Mouse (Mus musculus) neural tube, postnatal 0 days (tissue): ENCODE results near the gene Gga3. TPM values are rescaled to one million over a fixed set of nuclear protein-coding genes. Genes with fewer than 3 reads are reported as not detected.

ENCODE experiments used
- polyA plus RNA-seq: library from polyadenylated mRNA; unstranded; fragments of >200 nt; fragmentation: Nextera tagmentation; extraction: Ambion mirVana; gene quantifications from 2 replicates; pipeline ENCODE4 v1.2.1, GENCODE M21; 2015

The Gga3 gene
- polyA plus RNA-seq: 22.2 and 26.4 TPM in 2 replicates

DNA sequence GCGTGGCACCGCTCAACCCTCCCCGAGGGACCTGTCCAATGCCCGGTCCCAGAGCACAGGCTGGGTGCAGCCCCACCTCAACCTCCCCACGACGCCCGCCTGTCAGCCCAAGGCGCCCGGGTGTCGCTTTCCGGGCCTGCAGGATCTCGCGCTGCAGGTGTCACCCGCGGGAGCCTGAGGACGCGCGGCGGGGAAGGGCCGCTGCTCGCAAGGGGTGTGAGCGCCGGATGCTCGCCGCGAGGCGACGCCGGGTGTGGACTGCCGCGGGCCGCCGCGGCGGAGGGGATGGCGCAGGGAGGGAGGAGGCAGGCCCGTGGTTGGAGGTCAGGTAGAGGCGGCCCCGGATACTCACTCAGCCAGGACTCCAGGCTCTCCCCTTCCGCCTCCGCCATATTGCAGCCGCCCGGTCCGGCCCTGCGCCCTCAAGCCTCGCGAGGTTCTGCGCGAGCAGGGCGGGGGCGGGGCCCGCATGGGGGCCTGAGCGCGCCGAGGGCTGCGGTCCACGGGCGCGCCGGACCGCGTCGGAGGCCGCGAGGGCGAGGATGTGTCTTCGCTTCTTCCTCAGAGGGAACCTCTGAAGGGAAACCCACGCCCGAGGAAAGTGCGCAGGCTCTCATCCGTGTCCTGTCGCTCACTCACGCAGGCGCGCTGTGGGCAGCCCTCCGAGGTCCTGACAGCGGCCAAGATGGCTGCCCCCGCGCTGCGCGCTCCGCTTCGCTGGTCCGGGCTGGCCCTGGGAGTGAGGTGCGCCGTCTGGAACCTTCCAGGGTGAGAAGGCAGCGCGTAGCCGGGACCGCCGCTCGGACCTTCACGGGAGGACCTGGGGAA, at the start of gene Gga3, which contains the start of gene Mrps7:
TSS of gene Gga3 (minus strand) at position 576 of the 828 bp plus-strand sequence.
TSS of gene Mrps7 (plus strand) at position 450 of the 828 bp plus-strand sequence.

DNA sequence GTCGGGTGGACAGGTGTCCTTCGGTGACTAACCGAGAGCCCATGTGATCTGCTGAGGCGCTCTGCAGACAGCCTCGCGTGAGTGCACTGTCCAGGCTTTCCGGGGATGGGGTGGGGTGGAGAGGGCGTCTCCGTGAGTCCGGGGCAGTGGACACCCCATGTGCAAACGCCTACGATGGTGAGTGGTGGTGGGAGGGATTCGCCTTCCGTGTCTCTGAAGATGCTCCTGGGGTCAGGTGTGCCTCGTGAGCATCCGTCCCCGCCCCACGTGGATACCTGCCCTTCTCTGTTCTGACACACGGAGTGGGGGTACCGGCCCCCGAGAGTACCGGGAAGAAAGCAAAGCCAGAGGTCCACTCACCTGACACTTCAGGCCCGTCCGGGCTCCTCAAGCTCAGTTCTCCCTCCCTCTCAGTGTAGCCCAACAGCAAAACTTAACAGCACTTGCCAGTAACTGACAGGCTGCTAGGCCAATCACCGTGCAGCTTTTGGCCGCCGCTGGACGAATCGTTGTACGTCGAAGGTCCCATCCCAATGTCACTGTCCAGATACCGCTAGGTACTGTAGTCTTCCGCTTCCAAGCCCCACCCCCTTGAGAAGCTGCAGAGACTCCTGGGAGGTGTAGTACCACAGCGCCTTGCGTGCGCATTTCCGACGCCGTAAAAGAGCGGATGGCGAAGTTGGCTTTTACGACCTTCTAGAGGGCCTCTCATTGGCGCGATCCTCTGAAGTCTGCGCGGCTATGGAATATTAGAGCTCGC, 24.0 kb upstream of the Gga3 start, which contains the start of gene Slc25a19:
TSS of gene Slc25a19 (minus strand) at position 591 of the 760 bp plus-strand sequence.

DNA sequence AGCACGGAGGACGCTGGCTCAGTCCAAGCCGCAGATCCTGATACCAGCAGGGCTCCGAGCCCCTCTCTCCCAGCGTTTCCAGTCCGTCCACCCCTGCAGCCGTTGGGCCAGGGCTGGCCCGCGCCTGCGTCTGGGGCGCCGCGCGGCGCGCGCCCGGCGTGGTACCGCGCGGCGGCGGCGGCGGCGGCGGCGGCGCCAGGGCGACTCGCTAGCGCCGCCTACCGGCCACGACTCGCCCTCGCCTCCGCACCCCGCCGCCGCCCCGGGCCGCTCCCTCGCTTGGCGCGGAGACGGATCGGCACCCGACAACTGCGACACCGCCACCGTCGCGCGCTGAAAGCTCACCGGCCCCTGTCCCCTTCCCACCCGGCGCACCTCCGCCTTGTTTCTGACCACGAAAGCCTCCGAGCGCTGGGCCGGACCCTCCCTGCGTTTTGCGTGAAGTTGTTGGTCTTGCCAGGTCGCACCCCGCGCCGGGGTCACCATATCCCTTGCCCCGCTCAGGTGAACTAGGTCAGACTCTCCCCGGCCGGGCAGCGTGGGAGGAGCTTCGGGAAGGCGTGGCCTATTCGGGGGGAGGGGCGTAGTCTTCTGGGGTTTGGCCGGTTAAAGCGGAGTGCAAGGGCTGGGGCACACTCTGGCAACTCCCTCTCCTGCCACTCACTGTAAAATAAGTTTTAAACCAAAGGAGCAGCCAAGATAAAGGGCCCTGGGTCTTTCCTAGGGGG, 8.7 kb upstream of the Gga3 start, which contains the start of gene Mif4gd:
TSS of gene Mif4gd (minus strand) at position 560 of the 728 bp plus-strand sequence.

DNA sequence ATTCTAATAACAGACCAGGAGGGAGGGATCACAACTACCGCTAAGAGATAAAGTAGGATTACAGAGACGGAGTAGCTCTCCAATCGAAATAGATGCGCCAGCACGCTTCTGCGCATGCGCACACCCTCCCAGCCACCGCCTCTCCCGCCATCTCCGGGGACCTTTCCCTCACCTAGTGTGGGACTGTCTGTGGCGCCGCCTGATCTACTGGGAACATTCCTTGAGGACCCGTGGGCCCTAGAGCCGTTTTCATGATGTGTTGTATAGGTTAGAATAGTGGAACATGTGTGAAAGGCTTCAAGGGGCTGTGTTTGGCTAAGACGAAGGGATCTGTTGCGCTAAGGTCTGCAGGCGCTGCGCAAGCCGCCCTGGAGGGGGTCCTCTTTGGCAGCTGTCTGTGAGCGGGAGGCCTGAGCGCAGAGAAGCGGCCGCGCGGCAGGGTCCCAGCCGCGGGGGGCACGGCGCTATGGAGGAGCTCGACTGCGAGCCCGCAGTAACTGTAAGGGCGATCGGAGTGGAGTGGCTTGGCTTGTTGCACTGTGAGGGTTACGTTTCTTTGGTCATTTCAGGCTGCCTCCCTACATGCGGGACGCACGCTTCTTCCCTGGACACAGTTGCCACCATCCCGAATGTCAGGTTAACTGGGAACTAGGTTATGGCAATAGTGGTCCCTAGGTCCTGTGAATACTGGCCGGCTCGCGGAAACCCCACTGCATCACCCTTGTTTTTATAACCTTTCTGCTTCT, 39.6 kb downstream of the Gga3 start, which contains the start of gene Nup85:
TSS of gene Nup85 (plus strand) at position 371 of the 746 bp plus-strand sequence.

DNA sequence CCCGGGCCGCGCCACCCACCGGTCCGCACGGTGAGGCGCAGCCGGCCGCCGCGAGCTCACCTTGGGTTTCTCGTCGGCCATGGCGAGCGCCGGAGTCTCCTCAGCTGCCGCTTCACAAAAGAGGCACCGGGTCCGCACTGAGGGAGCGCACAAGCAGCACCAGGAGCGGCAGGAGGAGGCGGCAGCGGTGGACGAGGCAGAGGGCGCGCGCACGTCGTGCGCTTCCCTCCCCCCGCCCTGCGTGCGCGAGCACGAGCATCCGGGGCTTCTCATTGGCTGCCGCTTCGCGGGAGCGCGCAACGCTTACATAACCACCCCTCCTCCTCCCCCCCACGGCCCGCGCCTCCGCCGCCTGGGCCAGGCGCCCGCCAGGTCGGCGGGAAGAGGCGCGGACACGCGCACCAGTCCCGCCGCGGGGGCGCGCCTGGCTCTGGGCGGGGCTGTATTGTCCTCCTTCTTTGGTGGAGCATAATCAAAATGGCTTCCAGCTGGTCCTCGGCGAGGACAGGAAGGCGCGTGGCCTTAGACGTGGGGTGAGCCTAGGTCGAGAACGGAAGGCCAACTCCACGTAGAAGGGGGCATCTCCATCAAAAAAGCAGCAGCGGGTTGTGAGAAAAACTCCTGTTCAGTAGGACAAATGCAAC, 67.7 kb downstream of the Gga3 start, which contains the start of gene Sumo2:
TSS of gene Sumo2 (minus strand) at position 239 of the 644 bp plus-strand sequence.

Other genes starting within 250 kb of the Gga3 start
- gene Hid1, start 236.3 kb downstream of the Gga3 start, polyA plus RNA-seq: 60.9 and 66.1 TPM in 2 replicates
- 20.6 and 24.5 TPM in 2 replicates for gene Cdr2l, start 222.1 kb downstream of the Gga3 start, polyA plus RNA-seq
- 190 and 194 TPM in 2 replicates for gene Mrpl58, start 200.3 kb downstream of the Gga3 start, polyA plus RNA-seq
- gene Atp5h, start 184.1 kb downstream of the Gga3 start, polyA plus RNA-seq: 1,130 and 1,223 TPM in 2 replicates
- 28.8 and 29.5 TPM in 2 replicates for gene Kctd2, start 183.9 kb downstream of the Gga3 start, polyA plus RNA-seq
- 0.23 and 0.27 TPM in 2 replicates for gene Trim80, start 163.5 kb downstream of the Gga3 start, polyA plus RNA-seq
- 0.27 and 0.37 TPM in 2 replicates for gene Slc16a5, start 141.6 kb downstream of the Gga3 start, polyA plus RNA-seq
- 13.8 and 16.8 TPM in 2 replicates for gene Armc7, start 128.4 kb downstream of the Gga3 start, polyA plus RNA-seq
- gene Nt5c, start 112.2 kb downstream of the Gga3 start, polyA plus RNA-seq: 147 and 152 TPM in 2 replicates
- gene Jpt1, start 89.7 kb downstream of the Gga3 start, polyA plus RNA-seq: 695 and 744 TPM in 2 replicates
- gene Sumo2, start 67.8 kb downstream of the Gga3 start, polyA plus RNA-seq: 816 and 833 TPM in 2 replicates
- gene Nup85, start 39.6 kb downstream of the Gga3 start, polyA plus RNA-seq: 63.5 and 76.1 TPM in 2 replicates
- 80.0 and 80.6 TPM in 2 replicates for gene Mrps7, start 126 bp downstream of the Gga3 start, polyA plus RNA-seq
- 23.5 and 26.7 TPM in 2 replicates for gene Mif4gd, start 8.9 kb upstream of the Gga3 start, polyA plus RNA-seq
- gene Slc25a19, start 24.2 kb upstream of the Gga3 start, polyA plus RNA-seq: 42.3 and 43.0 TPM in 2 replicates
- gene Grb2, start 104.5 kb upstream of the Gga3 start, polyA plus RNA-seq: 149 and 165 TPM in 2 replicates
- gene Tmem94, start 161.4 kb upstream of the Gga3 start, polyA plus RNA-seq: 13.7 and 15.9 TPM in 2 replicates
- 10.1 and 10.3 TPM in 2 replicates for gene Caskin2, start 209.6 kb upstream of the Gga3 start, polyA plus RNA-seq
- 18.9 and 21.3 TPM in 2 replicates for gene Tsen54, start 210.7 kb upstream of the Gga3 start, polyA plus RNA-seq
- gene Llgl2, start 220.0 kb upstream of the Gga3 start, polyA plus RNA-seq: 0.79 and 0.93 TPM in 2 replicates